Mouse (Mus musculus) MEL (cell line): ENCODE data around the gene Rsrc1.

Source experiments
- CHD1 ChIP-seq: IDR thresholded peaks from 2 replicates; pipeline ENCODE4 v1.6.1; 2012; ENCODE audit warnings: low read depth, mild to moderate bottlenecking, inconsistent platforms, low read length, improper control_type of control experiment
- CHD2 ChIP-seq: IDR thresholded peaks from 2 replicates; pipeline ENCODE4 v1.6.1; 2011; ENCODE audit warnings: low read length, improper control_type of control experiment
- CTCF ChIP-seq, 3 experiments: IDR thresholded peaks in 2 of 3; conservative IDR thresholded peaks in 1 of 3; 2 replicates each; pipeline ENCODE4 v1.5.1; 2011 to 2012; ENCODE audit warnings: low read length in 3 of 3, low read depth in 2 of 3, mild to moderate bottlenecking in 2 of 3, improper control_type of control experiment in 1 of 3, inconsistent platforms in 1 of 3, mixed read lengths in 1 of 3, moderate library complexity in 1 of 3; ENCODE audit not compliant: control insufficient read depth in 1 of 3, insufficient read depth in 1 of 3, poor library complexity in 1 of 3, severe bottlenecking in 1 of 3
- E2F4 ChIP-seq: IDR thresholded peaks from 2 replicates; pipeline ENCODE4 v1.6.1; 2011; ENCODE audit warnings: low read depth, low read length, improper control_type of control experiment, borderline replicate concordance
- EP300 ChIP-seq, 2 experiments: IDR thresholded peaks; 2 replicates each; pipeline ENCODE4 v1.6.1; 2011; ENCODE audit warnings: improper control_type of control experiment in 2 of 2, low read length in 2 of 2, low read depth in 1 of 2, mild to moderate bottlenecking in 1 of 2
- MAX ChIP-seq: IDR thresholded peaks from 2 replicates; pipeline ENCODE4 v1.6.1; 2011; ENCODE audit warnings: low read length, improper control_type of control experiment
- MEF2A ChIP-seq: IDR thresholded peaks from 2 replicates; pipeline ENCODE4 v1.6.1; 2014; ENCODE audit warnings: low read depth, mild to moderate bottlenecking, inconsistent platforms, low read length, improper control_type of control experiment; ENCODE audit not compliant: poor library complexity, insufficient replicate concordance, severe bottlenecking; ENCODE audit errors: extremely low read depth
- MYC ChIP-seq: IDR thresholded peaks from 2 replicates; pipeline ENCODE4 v1.6.1; 2011; ENCODE audit warnings: low read depth, mild to moderate bottlenecking, low read length, improper control_type of control experiment, moderate library complexity
- RAD21 ChIP-seq: IDR thresholded peaks from 2 replicates; pipeline ENCODE4 v1.6.1; 2011; ENCODE audit warnings: mild to moderate bottlenecking, low read depth, low read length, improper control_type of control experiment
- RCOR1 ChIP-seq: IDR thresholded peaks from 2 replicates; pipeline ENCODE4 v1.6.1; 2012; ENCODE audit warnings: low read depth, mild to moderate bottlenecking, inconsistent platforms, low read length, improper control_type of control experiment
- TBP ChIP-seq: IDR thresholded peaks from 2 replicates; pipeline ENCODE4 v1.8.0; 2011; ENCODE audit warnings: low read depth, low read length, improper control_type of control experiment

DNA sequence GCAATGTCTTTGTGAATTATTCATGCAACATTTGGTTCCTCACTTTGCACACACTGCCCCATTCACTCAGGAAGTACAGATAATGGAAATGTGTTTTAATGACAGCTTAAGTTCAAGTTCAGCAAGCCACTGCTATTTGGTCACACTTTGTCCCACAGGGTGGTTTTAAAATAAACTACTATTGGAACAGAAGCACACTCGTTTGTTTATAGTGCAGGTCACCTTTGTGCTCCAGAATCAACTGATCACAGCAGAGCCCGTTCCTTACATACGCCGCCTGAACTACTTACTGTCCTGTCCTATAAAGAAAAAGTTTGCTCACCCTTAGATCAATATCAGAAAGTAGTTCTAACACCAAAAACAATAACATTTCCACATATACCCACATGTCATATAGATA, 341.2 kb downstream of the Rsrc1 start:
- TF ChIP-seq TBP, result no peak
- no peak for TF ChIP-seq MAX
- TF ChIP-seq CTCF (IDR thresholded peaks at IDR 0.05 in 2 of 3, conservative IDR thresholded peaks at IDR 0.05 in 1 of 3; ENCODE audit: control insufficient read depth in 1 of 3, insufficient read depth in 1 of 3, low read depth in 2 of 3, low read length in 3 of 3, poor library complexity in 1 of 3, severe bottlenecking in 1 of 3), result no peak
- TF ChIP-seq CHD2, result no peak
- TF ChIP-seq E2F4, result no peak
- no peak for TF ChIP-seq CHD1
- TF ChIP-seq MEF2A, result no peak
- TF ChIP-seq MYC, result no peak
- TF ChIP-seq RCOR1, result no peak
- TF ChIP-seq RAD21, result no peak
- TF ChIP-seq EP300 (IDR thresholded peaks at IDR 0.05; ENCODE audit: low read depth in 1 of 2, low read length in 2 of 2), result no peak
